17 mouse cellular contexts compared by ENCODE assay signal in genomic region chr7:109357877-109358276, GRCm38 (mm10).
"Had no signal": no experiment of that assay in that cellular context is flagged by ENCODE, and none has a peak within 500 bp of the region (broad histone marks: within the 10 kb centered on the region; RNA-seq: fewer than 3 reads in every experiment).

No protein-coding gene starts in this region.

- H3K9ac ChIP-seq: limb, embryonic 12.5 days; liver, embryonic 14.5 days; neural tube, embryonic 13.5 days had no signal

- H3K27me3 ChIP-seq: limb, embryonic 12.5 days; megakaryocyte, embryonic 14.5 days; neural tube, embryonic 13.5 days had no signal

- H3K4me3 ChIP-seq: limb, embryonic 12.5 days; megakaryocyte, embryonic 14.5 days; neural tube, embryonic 13.5 days had no signal

- ATAC-seq: lung, postnatal 0 days had no signal

- H3K4me1 ChIP-seq: limb, embryonic 12.5 days; neural tube, embryonic 13.5 days had no signal

- H3K9me3 ChIP-seq: limb, embryonic 12.5 days; megakaryocyte, embryonic 14.5 days; neural tube, embryonic 13.5 days had no signal

- H3K4me2 ChIP-seq: limb, embryonic 12.5 days; midbrain, embryonic 11.5 days; neural tube, embryonic 13.5 days had no signal

- H3K36me3 ChIP-seq: limb, embryonic 12.5 days; neural tube, embryonic 13.5 days had no signal

- H3K27ac ChIP-seq: kidney, postnatal 0 days; limb, embryonic 12.5 days; liver, embryonic 14.5 days; neural tube, embryonic 13.5 days; stomach, postnatal 0 days had no signal

- DNase-seq: kidney, adult 8-10 months; kidney, postnatal 36 days; layer of hippocampus, adult 9-11 months; lung, adult 2 months; lung, postnatal 36 days; retina, postnatal 1 day; right cerebral cortex, postnatal 4 days; thymus, adult 2 months; thymus, postnatal 25 days had no signal
